ENCODE assay signal across 17 mouse cellular contexts in the genomic region with DNA sequence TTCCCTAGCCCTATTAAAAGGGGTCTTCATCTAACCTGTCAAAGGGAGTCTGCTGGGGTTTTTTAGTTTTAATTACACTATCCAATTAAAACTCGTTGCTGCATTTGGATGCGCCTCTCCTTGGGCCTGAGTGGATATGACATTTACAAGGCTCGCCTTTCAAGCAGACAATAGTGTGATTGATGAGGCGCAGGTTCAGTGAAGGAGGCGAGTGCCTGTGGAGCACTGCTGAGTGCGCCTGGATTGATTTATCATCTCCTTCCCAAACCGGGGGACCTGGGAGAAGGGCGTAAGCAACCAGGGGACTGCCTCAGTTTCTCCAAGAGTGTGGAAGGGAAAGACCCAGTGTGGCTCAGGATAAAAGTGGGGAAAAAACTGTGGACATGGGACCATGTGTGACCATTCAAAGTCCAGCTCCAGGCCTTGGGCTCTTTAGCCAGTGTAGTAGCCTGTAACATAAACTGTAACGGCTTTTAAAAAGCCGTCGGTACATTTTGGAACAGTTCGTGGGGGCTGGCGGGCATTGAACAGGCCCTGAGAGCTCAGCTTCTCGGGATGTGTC.
DNase-seq lines count a peak whose midpoint lies in the region; ATAC-seq and TF ChIP-seq lines count a peak whose summit lies in the region.
"Had no signal": no experiment of that assay in that cellular context is flagged by ENCODE, and none has a peak within 500 bp of the region (broad histone marks: within the 10 kb centered on the region; RNA-seq: fewer than 3 reads in every experiment).

No protein-coding gene starts in this region.

- no peak for ATAC-seq in limb, embryonic 13.5 days (ENCODE audit: low FRiP score, low read depth)
- no peak for ATAC-seq in forebrain, embryonic 11.5 days (replicated peaks; ENCODE audit: low FRiP score)
- no peak for ATAC-seq in forebrain, embryonic 16.5 days
- ATAC-seq in lung, postnatal 0 days = no peak
- ATAC-seq: Patski had no signal

- H3K4me3 ChIP-seq in heart, embryonic 10.5 days = no peak overlapping the region
- no peak overlapping the region for H3K4me3 ChIP-seq in limb, embryonic 13.5 days
- H3K4me3 ChIP-seq in forebrain, embryonic 11.5 days (ENCODE audit: low read depth, low read length) = no peak overlapping the region
- no peak overlapping the region for H3K4me3 ChIP-seq in forebrain, embryonic 16.5 days (replicated peaks; ENCODE audit: low read length)
- no peak overlapping the region for H3K4me3 ChIP-seq in lung, postnatal 0 days (ENCODE audit: low read depth, low read length)
- H3K4me3 ChIP-seq: embryonic facial prominence, embryonic 12.5 days; forebrain, embryonic 10.5 days; kidney, embryonic 15.5 days had no signal

- no peaks in the 10 kb centered on the region for H3K27me3 ChIP-seq in heart, embryonic 10.5 days (ENCODE audit: insufficient read depth, poor library complexity, severe bottlenecking)
- H3K27me3 ChIP-seq in limb, embryonic 13.5 days = no peaks in the 10 kb centered on the region; the same call in 1 of the 2 replicates
- peaks cover 7% of the 10 kb centered on the region; the same call in 1 of the 2 replicates for H3K27me3 ChIP-seq in forebrain, embryonic 11.5 days (ENCODE audit: control insufficient read depth, insufficient read depth, low read length)
- H3K27me3 ChIP-seq in forebrain, embryonic 16.5 days (replicated peaks; ENCODE audit: control insufficient read depth, insufficient read depth, low read length) = no peaks in the 10 kb centered on the region
- no peaks in the 10 kb centered on the region for H3K27me3 ChIP-seq in lung, postnatal 0 days (replicated peaks; ENCODE audit: insufficient read depth, low read length)
- H3K27me3 ChIP-seq: embryonic facial prominence, embryonic 12.5 days; kidney, embryonic 15.5 days; Patski had no signal

- H3K9ac ChIP-seq in limb, embryonic 13.5 days = 0 out of 2 replicates have a peak overlapping the region, but pooled peaks have one; percentile 8
- no peak overlapping the region for H3K9ac ChIP-seq in forebrain, embryonic 11.5 days (ENCODE audit: low read length)
- no peak overlapping the region for H3K9ac ChIP-seq in forebrain, embryonic 16.5 days (replicated peaks; ENCODE audit: low read depth, low read length)
- H3K9ac ChIP-seq in lung, postnatal 0 days (replicated peaks; ENCODE audit: low read depth) = no peak overlapping the region
- H3K9ac ChIP-seq: embryonic facial prominence, embryonic 12.5 days; kidney, embryonic 15.5 days had no signal

- H3K4me1 ChIP-seq in heart, embryonic 10.5 days = peaks cover 62% of the 10 kb centered on the region
- H3K4me1 ChIP-seq in limb, embryonic 13.5 days = peaks cover 25% of the 10 kb centered on the region
- peaks cover 11% of the 10 kb centered on the region; the same call in 1 of the 2 replicates for H3K4me1 ChIP-seq in forebrain, embryonic 11.5 days (replicated peaks; ENCODE audit: control insufficient read depth, insufficient read depth, low read length)
- peaks cover 8% of the 10 kb centered on the region; the same call in 1 of the 2 replicates for H3K4me1 ChIP-seq in forebrain, embryonic 16.5 days (replicated peaks; ENCODE audit: control insufficient read depth, insufficient read depth, low read length)
- no peaks in the 10 kb centered on the region for H3K4me1 ChIP-seq in lung, postnatal 0 days (ENCODE audit: insufficient read depth, low read depth, low read length)

- TF ChIP-seq EP300 in lung, postnatal 0 days (IDR thresholded peaks at IDR 0.05) = no peak

- H3K27ac ChIP-seq in heart, embryonic 10.5 days = peak overlapping the region; percentile 82
- H3K27ac ChIP-seq in limb, embryonic 13.5 days = no peak overlapping the region
- H3K27ac ChIP-seq in forebrain, embryonic 11.5 days (ENCODE audit: low read depth, low read length) = no peak overlapping the region
- no peak overlapping the region for H3K27ac ChIP-seq in forebrain, embryonic 16.5 days (ENCODE audit: low read length)
- no peak overlapping the region for H3K27ac ChIP-seq in lung, postnatal 0 days (ENCODE audit: low read length)
- H3K27ac ChIP-seq: embryonic facial prominence, embryonic 12.5 days; forebrain, embryonic 10.5 days; kidney, embryonic 15.5 days had no signal

- no peak for DNase-seq in heart, embryonic 10.5 days (ENCODE audit: low spot score)
- no peak for DNase-seq in heart, postnatal 4 days
- DNase-seq in retina, postnatal 1 day = peak; percentile 38
- no peak for DNase-seq in retina, embryonic 14.5 days (ENCODE audit: low spot score)
- DNase-seq in forebrain, embryonic 11.5 days (ENCODE audit: low spot score) = no peak
- DNase-seq in lung, postnatal 0 days (ENCODE audit: low spot score) = no peak
- DNase-seq: cerebellum, adult 9-11 months; layer of hippocampus, adult 9-11 months; left cerebral cortex, postnatal 4 days; lung, postnatal 4 days; thymus, adult 2 months had no signal

- H3K4me2 ChIP-seq in limb, embryonic 13.5 days (replicated peaks) = no peak overlapping the region
- no peak overlapping the region for H3K4me2 ChIP-seq in forebrain, embryonic 11.5 days (ENCODE audit: low read depth, low read length, severe bottlenecking)
- no peak overlapping the region for H3K4me2 ChIP-seq in forebrain, embryonic 16.5 days (ENCODE audit: low read length)
- no peak overlapping the region for H3K4me2 ChIP-seq in lung, postnatal 0 days (replicated peaks; ENCODE audit: low read depth, low read length)
- H3K4me2 ChIP-seq: embryonic facial prominence, embryonic 12.5 days; kidney, embryonic 15.5 days had no signal

- no peaks in the 10 kb centered on the region for H3K9me3 ChIP-seq in heart, embryonic 10.5 days
- H3K9me3 ChIP-seq in limb, embryonic 13.5 days = no peaks in the 10 kb centered on the region
- H3K9me3 ChIP-seq in forebrain, embryonic 11.5 days (ENCODE audit: control insufficient read depth, low read length) = no peaks in the 10 kb centered on the region
- no peaks in the 10 kb centered on the region for H3K9me3 ChIP-seq in forebrain, embryonic 16.5 days (ENCODE audit: control insufficient read depth, low read length)
- no peaks in the 10 kb centered on the region for H3K9me3 ChIP-seq in lung, postnatal 0 days (ENCODE audit: low read length)
- H3K9me3 ChIP-seq: embryonic facial prominence, embryonic 12.5 days; forebrain, embryonic 10.5 days; kidney, embryonic 15.5 days had no signal

- 37% methylated on average over 14 of the region's 14 CpGs for WGBS in heart, embryonic 10.5 days
- WGBS in limb, embryonic 13.5 days = 35% methylated on average over 14 of the region's 14 CpGs
- WGBS in forebrain, embryonic 11.5 days = 54% methylated on average over 14 of the region's 14 CpGs
- 56% methylated on average over 14 of the region's 14 CpGs for WGBS in forebrain, embryonic 16.5 days
- WGBS in lung, postnatal 0 days = 68% methylated on average over 14 of the region's 14 CpGs

- no peak for TF ChIP-seq CTCF in lung, postnatal 0 days (IDR thresholded peaks at IDR 0.05)

- peaks cover 11% of the 10 kb centered on the region; the same call in 1 of the 2 replicates for H3K36me3 ChIP-seq in heart, embryonic 10.5 days
- H3K36me3 ChIP-seq in limb, embryonic 13.5 days = peaks cover 20% of the 10 kb centered on the region
- no peaks in the 10 kb centered on the region; the same call in 1 of the 2 replicates for H3K36me3 ChIP-seq in forebrain, embryonic 11.5 days (ENCODE audit: control insufficient read depth, insufficient read depth, low read length)
- H3K36me3 ChIP-seq in forebrain, embryonic 16.5 days (ENCODE audit: control insufficient read depth, insufficient read depth) = no peaks in the 10 kb centered on the region
- no peaks in the 10 kb centered on the region for H3K36me3 ChIP-seq in lung, postnatal 0 days (ENCODE audit: insufficient read depth, low read length)
